Mouse (Mus musculus) kidney, adult 18-20 months (tissue): ENCODE results near the gene Serhl.
A peak's percentile ranks its signal among the peaks of the same experiment; 100 is the strongest.
"Not testable (repeated sequence)": the region's sequence is repeated elsewhere in the genome, so short reads cannot be mapped to it uniquely, and the experiment has no call there.

Experiments
- DNase-seq: peaks from one replicate; pipeline ENCODE4 v3.0.0; 2021

The Serhl gene

DNA sequence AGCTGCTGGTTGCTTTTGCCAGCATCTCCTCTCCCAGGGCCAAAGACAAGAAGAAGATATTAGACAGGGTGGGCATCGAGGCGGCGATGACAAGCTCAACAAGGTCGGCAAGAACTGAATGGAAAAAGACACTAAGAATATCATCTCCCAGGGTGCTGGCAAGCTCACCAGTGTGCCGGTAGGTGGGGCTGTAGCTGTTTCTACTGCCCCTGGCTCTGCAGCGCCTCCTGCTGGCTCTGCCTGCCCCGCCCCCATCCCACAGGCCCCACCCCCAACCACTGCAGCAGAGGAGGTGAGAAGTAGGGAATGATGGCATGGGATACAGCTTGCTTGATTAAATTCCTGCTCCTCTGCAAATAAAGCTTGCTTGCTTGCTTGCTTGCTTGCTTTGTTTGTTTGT, 3.4 kb upstream of the Serhl start:
- peak; percentile 49 for DNase-seq

DNA sequence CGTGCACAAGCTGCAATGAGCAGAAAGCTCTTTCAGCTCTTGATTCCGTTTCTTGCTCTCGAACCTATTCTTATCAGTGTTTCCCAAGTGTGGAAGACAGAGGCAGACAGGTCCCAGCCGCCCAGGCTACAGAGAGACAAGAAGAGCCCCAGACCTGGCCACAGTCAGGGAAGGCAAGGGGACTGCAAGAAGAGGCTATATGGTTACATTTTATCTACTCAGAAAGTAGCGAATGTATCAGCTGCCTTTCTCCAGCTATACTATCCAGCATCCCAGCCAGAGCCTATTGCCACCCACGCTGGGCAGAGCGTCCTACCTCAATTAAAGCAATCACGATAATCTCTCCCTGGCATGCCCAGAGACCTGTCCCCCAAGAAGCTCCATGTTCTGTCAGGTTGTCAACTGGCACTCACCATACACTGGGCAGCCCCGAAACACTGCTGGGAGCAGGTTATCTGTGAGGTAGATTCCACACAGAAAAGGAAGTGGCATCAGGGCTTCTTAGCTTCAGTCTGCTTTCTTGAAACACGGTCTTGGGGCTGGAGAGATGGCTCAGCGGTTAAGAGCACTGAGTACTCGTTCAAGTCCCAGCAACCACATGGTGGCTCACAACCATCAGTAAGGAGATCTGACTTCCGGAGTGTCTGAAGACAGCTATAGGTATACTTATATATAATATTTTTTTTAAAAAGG, 2.5 kb upstream of the Serhl start:
- DNase-seq: no peak

DNA sequence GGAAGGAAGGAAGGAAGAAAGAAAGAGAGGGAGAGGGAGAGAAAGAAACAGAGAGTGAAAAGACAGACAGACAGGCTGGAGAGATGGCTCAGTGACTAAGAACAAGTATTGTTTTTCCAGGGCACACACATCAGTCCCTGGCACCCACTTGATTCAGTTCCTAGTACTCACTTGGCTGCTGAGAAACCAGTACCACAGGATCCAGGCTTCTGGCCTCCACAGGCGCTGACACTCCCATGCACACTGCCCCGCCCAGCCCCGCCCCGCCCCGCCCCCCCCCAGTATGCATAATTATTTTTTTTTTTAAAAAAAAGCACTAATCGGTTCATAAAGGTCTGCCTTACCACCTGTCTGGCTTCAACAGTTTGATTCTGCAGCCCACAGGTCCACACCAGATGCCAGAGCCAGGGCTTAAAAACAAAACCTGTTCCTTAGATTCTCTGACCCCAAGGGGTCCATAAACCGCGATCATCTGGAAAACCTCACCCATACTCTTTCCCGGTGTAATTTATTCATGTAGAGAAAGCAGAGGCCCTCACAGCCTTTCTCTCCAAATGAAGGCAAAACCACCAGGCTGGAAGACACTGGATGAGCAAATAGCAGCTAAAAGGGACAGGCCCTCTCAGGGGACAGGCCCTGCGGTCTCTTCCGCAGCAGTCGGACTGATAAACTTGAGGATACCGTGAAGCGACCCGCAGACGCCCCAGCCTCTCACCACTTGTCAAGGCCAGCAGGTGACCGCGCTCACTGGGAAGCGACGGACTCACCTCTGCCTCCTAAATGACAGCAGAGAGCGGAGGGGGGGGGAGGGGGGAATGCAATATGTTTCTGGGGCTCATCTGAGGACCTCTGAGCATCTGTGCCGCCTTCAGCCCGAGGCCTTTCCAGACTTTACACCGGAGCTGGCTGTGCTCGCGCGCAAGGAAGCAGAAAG, 544 bp upstream of the Serhl start:
- no peak for DNase-seq

DNA sequence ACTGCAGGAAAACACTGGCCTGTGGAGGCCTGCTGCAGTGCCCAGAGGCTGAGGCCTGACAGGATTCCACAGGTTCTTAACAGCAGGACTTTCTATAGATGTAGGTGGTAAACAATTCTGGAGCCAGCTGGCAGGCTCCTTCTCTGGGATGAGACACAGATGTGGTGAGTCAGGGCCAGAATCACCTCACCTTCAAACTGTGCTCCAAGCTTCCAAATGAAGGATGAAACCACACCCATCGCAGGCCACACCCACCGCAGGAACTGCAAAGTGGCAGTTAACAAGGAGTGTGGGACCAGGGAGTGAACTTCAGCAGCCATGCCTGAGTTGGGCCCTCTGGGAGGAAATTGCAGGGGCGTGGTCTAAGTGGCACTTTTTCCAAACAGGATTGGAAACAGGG, 1.6 kb downstream of the Serhl start:
- DNase-seq: no peak

DNA sequence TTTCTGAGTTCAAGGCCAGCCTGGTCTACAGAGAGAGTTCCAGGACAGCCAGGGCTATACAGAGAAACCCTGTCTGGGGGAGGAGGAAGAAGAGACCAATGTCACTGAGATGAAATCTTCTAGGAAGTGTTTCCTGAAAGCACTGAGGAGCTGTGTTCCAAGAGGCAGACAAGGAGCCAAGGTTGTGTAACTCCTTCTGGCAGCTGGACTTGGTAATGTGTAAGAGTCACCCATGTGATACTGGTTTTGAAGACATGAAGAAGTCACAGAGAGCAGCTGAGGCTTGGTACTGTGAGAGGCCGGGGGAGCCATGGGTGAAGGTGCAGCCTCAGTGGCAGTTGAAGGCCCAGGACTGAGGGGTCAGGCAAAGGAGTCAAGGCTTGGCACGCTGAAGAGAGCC, 4.4 kb downstream of the Serhl start:
- DNase-seq: no peak

DNA sequence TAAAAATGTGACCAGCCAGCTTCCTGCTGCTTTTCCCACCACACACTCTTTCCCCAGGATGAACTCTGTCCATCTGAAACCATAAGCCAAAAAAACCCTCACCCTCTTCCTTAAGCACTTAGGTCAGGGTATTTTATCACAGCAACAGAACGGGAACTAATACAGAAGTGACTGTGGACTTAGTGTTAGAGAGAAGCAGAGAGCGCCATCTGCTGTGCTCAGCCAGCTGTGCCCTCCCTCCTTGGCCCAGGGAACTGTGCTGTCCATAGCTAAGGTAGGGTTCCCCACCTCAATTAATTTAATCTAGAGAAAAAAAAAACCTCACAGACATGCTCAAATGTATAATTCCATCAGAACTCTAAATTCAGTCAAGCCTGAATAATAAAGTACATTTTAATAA, 6.6 kb downstream of the Serhl start:
- DNase-seq: no peak

DNA sequence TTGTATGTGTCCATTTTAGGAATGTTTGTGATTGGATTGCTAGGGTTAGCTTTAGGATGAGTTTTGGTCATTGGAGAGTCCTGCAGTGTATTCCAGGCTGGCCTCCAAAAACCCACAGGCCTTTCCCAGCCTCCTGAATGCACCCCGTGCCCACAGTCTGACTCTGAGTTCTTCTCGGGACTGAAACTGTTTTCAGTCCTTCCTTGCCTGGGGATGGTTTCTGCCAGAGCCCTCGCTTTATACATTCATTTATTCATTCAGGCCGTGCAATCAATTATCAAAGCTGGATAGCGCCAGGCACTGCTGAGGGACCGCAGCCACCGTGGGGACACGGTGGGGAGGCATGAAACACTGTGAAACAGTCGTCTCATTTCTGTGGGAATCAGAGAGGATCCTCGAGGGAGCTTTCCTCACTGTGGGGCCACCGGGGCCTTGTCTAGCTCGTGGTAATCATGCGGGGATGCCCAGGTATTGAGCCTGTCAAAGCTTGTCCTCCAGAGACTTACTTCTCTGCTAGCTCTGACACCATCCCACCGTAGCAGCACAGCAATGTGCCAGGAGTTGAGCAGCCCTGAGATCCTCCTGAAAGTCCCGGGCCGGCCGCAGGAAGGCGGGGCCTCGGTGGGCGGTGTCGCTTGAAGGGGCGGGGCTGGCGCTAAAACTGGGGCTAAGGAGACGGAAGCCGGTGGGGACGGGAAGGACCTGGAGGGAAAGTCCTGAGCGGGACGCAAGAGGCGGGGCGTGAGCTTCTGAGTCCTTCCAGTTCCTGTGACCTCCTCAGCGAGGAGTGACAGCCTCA, 10.4 kb downstream of the Serhl start:
- DNase-seq: peak; percentile 97

DNA sequence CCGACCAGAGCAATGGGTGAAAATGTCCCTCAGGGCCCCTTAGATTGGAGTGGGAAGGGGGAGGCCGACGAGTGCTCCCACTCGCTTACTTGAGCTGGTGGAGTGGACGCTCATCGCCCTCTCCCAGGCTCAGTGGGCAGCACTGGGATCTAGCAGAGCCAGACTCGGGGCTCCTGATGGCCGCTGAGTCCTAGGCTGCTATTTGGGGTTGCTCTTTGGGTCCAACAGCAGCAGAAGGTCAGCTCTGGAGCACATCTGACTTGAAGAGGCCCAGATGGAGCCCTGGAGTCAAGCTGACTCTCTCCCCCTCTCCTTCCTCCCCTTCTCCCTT, 11.0 kb downstream of the Serhl start:
- DNase-seq: no peak

DNA sequence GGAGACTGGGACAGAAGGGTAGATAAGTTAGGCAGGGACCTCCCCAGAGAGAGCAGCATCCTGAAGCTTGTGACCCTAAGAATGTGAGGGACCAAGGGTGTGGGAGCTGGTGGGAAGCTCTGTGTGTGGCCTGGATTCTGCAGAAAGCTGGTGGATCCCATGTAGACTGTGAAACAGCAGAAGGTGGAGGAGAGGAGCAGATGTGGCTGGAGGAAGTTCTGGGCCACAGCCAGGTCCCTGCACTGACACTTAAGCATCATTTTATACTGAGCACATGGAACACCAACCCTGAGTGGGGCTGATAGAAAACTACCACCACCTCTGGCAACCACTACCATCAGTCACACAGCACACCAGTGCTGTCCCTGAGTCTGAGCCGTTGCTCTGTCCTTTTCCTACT, 13.8 kb downstream of the Serhl start:
- DNase-seq: no peak

DNA sequence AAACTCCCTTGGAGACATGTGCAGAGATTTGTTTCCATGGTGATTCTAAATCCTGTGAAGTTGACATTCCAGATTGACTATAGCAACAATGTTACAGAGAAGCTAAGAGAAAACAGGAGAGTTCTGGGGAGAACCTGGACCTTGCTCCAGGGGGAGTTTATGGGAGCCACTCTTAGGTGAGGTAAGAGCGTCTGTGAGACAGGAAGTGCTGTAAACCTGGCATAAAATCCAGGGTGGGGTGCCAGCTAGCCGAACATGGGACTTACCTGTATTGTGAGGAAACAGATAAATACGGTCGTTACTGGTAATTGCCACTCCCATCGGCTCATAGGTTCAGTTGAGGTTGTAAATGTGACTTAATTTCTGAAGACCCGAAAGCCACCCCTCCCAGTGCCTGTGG, 17.1 kb downstream of the Serhl start:
- DNase-seq: no peak

DNA sequence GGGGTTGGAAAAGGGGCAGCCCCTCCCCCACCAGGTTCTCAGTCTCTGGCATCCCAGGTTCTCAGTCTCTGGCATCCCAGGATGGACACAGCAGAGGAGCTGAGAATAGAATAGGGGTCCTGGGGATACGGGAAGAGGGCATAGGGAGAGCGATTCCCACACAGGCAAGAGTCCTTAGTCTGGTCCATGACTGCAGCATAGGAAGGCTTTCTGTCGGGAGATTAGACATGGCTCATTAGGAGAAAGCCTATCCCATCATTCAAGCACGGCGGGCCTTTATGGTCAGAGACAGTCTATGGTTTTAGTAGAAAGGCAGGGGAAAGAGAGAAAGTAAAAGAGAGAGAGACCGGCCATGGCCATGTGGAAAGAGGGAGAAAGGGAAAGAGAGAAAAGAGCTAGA, 18.5 kb downstream of the Serhl start:
- no peak for DNase-seq

DNA sequence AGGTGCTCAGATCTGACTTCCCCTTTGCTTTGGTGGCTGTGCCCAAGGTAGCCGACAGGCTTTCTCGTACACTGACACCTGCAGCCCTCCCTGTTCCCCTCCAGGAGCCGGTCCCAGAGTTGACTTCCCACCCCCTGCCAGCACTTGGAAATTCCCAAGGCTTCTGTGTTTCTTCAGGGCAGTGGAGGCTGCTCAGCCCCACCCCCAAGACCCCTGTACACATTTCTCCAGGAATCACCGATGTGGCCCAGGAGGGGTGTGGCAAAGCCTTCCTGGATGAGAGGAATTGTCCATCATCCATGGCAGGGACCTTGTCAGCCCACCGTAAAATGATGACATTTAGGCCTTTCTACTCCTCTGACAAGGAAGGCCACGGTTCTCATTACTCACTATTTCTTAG, 22.0 kb downstream of the Serhl start:
- no peak for DNase-seq

DNA sequence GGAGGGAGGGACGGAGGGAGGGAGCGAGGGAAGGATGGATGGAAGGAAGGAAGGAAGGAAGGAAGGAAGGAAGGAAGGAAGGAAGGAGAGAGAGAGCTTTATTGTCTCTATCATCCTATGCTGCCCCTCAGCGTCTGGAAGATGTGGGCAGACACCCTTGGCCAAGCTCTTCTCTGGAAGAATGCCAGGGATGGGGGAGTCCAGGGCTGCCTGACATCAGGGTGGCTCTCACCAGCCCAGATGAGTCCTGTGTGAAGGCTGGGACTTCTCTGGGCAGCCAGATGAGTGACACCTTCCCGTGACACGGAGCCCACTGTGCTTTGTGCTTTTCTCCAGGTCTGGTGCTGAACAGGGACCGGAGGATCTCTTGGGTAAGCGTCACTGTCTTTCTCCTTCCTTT, 22.6 kb downstream of the Serhl start:
- no peak for DNase-seq

DNA sequence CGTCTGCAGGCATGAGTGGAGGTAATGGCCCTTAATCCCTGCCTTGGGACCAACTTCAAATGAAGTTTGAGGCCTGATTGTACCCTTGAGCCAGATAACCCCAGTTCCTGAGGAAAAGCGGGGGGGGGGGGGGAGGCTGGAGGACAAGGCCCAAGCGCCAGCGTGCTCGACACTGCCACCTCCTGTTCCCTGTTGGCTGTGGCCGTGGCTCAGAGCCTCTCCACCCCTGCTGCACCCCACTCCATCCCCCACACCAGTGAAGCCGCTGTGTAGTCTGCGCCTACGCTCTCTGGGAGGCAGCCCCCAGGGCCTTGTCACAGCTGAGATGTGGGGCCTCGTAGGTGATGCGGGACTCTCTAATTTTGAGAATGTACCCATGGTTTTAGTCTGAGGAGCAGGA, 23.6 kb downstream of the Serhl start:
- peak; percentile 76 for DNase-seq

DNA sequence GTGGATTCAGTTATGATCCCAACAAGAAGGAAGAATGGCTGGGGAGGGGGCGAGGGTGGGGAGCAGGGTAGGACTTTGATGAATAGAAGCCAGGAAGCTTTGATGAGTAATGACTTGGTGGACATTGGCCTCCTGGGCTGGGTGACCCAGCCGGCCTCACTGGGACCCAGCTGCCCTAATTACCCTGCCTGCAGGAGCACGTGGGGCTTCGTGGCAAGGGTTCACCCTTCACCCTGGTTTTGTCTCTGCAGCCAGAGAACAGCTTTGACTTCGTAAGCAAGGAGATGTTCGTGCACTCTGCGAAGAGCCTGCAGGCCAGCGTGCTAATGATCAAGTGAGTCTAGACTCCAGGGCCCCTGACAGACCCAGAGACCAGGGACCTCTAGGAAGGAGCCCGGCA, 24.8 kb downstream of the Serhl start:
- DNase-seq: no peak

DNA sequence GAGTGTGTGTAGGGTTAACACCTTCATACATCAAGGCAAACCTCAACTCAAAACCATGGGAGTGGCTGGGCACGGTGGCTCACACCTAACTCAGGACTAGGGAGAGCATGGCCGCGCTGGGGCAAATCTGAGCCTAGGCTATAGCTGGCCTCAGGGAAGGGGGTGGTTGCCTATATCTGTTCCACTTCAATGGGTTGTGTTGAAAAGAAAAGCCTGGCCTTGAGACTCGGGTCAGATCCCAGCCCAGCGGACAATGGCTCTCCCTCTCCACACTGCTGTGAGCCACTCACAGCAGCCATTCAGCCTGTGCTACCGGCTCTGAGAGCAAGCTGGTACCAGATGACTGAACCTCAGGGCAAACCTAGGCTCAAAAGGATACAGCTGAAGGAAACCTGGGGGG, 25.8 kb downstream of the Serhl start:
- DNase-seq: no peak

DNA sequence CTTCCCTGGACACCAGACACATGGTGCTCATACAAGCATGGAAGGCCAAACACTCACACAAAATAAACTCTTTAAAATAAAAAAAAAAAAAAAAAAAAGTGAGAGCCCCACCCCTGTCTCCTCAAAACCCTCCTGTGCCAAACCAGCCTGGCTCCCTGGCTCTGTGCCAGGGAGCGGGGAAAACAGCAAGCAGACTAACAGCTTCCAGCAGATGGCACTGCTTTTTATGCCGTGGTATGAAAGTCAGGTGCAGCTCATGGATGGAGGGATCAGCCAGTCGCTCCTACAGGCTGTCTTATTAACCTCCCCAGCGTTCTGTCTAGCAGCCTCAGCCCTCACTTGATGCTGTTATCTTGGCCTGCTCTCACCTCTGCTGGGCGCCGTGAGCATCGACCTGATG, 29.1 kb downstream of the Serhl start:
- peak; percentile 53 for DNase-seq

DNA sequence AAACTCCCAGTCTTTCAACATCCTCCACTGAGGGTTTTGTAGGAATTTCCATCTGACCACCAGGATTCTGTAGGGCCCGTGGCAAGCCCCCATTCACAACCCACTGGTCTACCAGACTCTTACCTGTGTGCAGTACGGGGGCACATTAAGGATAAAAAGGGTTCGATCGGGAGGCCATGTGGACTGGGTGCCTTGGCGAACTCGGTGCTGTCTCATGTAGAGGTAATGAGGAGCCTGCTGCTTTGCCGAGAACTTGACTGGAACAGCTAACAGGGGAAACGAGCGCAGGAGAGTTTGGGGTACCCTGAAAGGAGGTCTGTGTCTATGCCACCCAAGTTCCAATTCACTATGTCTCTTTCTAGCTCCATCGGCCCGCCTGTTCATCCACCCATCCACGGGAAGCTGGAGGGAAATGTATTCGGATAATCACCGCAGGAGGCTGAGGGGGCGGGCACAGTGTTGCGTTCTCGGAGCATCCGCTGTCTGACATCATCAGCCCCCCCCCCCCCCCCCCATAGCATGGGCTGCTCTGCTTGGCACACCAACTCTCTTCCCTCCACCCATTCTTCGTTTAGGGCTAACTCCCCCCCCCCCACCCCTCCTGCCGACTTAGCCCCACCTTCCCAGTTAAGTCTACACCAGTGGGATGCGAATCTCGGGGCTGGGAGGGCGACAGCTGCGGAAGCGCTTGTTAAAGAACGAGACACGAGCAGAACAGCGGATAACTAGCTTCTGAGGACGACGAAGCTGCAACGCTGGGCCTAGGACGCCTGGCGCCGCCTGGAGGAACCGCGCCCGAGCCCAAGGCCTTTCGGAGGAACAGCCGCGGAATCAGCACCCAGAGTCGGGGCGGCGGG, 32.6 kb downstream of the Serhl start:
- peak; percentile 28 for DNase-seq

DNA sequence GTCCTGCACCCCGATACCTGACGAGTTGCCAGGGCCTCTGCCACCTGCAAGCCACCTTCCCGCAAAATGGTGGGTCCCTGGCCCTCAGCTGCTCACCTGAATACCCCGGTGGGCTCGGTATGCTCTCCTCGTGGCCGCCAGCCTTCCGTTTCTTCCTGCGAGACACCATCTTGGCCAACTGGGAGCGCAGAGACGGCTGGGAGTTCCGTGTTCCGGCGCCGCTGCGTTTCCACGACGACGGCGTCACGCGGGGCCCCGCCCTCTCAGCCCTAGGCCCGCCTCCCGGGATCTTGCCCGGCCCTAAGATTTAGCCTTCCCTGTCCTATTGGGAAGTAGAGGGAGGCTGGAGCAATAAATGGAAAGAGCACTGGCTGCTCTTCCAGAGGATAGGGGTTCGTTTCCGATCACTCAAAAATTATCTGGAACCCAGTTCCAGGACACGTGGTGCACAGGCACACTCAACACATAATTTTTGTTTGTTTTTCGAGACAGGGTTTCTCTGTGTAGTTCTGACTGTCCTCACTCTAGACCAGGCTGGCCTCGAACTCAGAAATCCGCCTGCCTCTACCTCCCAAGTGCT, 33.4 kb downstream of the Serhl start, which contains the start of gene Rrp7a:
Rrp7a (minus strand) TSS at position 236 of the 580 bp plus-strand sequence.
- DNase-seq: peak; percentile 96

DNA sequence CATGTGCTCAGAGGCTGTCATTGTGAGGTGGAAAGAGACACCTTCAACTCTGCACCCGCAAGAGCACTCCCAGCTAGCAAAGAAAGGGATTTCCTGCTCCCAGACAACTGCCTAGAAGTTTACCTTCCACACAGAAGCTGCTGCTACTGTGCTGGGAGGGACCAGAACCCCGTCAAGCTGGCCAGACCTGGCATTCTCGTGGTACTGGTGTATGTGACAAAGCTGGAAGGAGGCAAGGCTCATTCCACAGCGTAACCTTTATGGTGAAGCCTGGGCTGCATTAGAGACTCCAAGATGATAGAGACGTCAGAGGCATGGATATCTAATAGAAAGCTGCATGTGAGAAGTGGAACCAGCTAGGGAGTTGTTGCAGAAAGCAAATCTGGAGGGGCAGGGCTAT, 35.3 kb downstream of the Serhl start:
- no peak for DNase-seq

DNA sequence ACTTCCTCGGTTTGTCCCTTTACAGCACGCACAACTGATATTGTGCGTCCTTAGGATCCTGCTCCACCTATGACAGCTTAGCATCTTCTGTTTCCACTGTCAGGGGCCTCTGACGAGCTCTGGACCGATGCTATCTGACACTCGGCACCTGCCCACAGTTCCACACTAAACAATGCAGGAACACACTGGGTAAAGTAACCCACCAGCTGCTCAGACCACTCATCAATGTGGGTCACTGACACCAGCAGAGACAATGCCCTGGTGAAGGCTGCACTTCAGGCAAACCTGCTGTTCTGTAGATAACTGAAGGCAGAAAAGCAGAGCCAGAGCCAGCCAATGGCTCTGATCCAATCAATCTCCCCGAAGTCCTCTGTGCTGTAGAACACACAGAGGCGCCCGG, 37.3 kb downstream of the Serhl start:
- DNase-seq: no peak

DNA sequence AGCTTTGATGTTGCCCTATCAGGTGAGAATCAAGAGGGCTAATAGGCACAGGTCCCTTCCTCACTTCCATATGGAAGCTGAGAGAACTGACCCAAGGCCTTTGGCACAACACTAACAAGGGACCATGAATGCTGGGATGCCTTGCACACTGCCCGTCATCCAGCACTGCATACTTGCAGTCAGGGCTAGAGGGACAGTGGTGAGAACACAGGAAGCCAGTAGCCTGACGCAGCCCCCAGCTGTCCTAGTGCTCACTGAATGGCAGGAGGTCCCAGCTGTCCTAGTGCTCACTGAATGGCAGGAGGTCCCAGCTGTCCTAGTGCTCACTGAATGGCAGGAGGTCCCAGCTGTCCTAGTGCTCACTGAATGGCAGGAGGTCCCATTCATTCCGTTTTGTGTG, 37.7 kb downstream of the Serhl start:
- not testable (repeated sequence) for DNase-seq
